Mouse (Mus musculus) frontal cortex, postnatal 36 days (tissue): Measurements from ENCODE around the gene Ifitm10.
"Not testable (repeated sequence)": the region's sequence is repeated elsewhere in the genome, so short reads cannot be mapped to it uniquely, and the experiment has no call there.

Source experiments
- DNase-seq, 2 experiments: peaks; one replicate each; pipeline ENCODE4 v3.0.0; 2022; ENCODE audit warnings: low spot score in 2 of 2

The Ifitm10 gene

GRCm38 (mm10) chr7:142373641-142374412 lies at the start of gene Ifitm10:
Gene Ifitm10, minus strand, starts transcription at chr7:142373753.
- no peak for DNase-seq

GRCm38 (mm10) chr7:142421826-142422225 lies 48.3 kb upstream of the Ifitm10 start:
- no peak for DNase-seq

GRCm38 (mm10) chr7:142419887-142420286 lies 46.3 kb upstream of the Ifitm10 start:
- no peak for DNase-seq

GRCm38 (mm10) chr7:142418679-142419078 lies 45.1 kb upstream of the Ifitm10 start:
- no peak for DNase-seq

DNA sequence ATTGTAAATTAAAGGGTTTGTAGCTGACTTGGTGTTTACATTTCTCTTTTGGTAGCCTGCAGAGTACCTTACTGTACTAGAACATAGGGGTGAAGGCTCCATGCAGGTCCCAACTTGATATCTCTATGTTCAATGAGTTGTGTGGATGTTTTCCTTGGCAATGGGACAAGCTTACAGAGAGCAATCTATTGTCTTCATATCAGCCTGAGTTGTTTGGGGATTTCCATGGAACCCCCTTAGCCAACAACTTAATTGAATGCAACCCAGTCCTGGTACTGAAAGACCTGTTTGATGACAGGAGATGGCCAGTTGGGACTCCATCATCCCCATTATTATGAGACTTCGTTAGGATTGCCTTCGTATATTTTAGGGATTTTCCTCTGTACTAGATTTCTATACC lies 44.5 kb upstream of the Ifitm10 start:
- no peak for DNase-seq

- no peak for DNase-seq
Measured at GRCm38 (mm10) chr7:142416225-142416624, 42.7 kb upstream of the Ifitm10 start.

DNA sequence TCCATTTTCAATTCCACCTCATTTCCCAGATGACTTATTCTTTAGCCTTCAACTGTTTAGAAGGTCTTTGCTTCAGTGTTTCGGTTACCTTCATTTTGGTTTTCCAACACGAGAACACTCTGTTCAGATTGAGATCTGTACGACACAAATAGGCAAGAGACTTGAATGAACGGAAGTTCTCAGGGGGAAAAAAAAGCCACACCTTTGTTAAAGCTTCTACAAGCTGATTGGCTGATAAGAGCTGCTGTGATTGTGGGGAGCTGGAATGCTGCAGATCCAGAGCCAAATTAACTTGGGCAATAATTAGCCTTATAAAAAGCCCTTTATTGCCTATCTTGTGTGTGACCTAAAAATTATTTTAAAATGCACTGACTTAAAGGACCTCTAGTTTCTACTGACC lies 41.8 kb upstream of the Ifitm10 start:
- no peak for DNase-seq

DNA sequence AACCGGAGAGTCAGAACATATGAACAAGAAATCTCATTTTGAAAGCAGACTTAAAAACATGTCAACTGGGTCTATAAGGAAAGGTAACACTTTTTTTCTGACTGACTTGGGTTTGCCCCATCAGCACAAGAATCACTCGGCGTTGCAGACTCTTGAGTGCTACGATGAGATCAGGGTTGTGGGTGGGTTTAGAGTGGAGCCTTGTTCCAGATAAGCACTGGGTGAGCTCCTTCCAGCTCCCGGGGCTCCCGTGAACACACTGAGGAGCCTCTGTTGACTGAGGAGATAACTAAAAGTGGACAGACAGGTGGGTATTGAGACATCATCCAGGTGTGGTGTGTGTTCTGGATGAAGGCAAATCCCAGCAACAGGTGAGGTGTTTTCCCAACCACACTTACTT lies 39.7 kb upstream of the Ifitm10 start:
- DNase-seq: no peak

GRCm38 (mm10) chr7:142409603-142410002 lies 36.0 kb upstream of the Ifitm10 start:
- no peak for DNase-seq

DNA sequence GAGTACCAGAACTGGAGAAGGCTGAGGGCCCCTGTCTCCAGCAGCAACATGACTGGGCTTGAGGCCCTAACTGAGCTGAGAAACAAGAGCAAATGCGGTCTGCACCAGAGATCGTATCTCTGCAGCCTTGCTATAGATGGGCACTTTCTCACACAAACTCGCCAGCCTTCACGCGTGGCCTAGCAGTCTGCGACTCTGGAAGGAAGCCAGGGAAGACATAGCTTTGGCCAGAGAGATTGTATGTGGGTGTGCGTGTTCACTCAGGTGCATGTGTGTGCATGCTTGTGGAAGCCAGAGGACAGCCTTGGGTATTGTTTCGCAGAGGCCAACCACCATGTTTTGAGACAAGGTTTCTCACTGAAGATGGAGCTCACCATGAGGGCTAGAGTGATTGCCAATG lies 35.1 kb upstream of the Ifitm10 start:
- no peak for DNase-seq

GRCm38 (mm10) chr7:142407935-142408334 lies 34.4 kb upstream of the Ifitm10 start:
- DNase-seq: no peak

DNA sequence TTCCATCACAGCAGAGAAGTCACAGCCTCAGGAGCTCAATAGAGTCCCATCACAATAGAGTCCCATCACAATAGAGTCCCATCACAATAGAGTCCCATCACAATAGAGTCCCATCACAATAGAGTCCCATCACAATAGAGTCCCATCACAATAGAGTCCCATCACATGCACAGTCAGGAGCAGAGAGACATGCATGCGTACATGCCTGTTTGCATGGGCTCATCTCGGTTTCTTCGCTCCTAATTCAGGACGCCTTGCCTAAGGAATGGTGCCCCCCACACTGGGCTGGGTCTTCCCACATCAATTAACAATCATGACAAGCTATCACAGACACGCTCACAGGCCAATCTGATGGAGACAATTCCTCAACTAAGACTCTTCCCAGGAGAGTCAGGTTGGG lies 31.6 kb upstream of the Ifitm10 start:
- DNase-seq: not testable (repeated sequence)

DNA sequence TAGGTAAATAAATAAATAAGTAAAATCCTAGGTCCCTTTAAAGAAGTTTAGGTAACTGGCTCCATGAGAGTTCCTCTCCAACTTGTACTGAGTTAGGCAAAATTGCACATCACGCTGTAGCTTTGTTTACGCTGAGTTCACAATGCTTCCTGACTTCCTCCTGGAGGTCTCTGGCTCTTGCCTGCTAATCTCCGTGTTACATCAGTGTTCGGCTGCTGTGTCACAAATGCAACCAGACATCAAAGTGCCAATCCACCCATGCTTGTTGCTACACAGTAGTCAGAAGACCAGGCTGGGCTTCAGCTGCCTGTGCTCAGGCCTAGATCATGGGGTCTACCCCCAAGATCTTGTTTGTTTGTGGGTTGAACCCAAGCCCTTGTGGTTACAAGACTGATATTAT lies 30.0 kb upstream of the Ifitm10 start:
- no peak for DNase-seq

- no peak for DNase-seq
Measured at GRCm38 (mm10) chr7:142400750-142401142, 27.2 kb upstream of the Ifitm10 start.

DNA sequence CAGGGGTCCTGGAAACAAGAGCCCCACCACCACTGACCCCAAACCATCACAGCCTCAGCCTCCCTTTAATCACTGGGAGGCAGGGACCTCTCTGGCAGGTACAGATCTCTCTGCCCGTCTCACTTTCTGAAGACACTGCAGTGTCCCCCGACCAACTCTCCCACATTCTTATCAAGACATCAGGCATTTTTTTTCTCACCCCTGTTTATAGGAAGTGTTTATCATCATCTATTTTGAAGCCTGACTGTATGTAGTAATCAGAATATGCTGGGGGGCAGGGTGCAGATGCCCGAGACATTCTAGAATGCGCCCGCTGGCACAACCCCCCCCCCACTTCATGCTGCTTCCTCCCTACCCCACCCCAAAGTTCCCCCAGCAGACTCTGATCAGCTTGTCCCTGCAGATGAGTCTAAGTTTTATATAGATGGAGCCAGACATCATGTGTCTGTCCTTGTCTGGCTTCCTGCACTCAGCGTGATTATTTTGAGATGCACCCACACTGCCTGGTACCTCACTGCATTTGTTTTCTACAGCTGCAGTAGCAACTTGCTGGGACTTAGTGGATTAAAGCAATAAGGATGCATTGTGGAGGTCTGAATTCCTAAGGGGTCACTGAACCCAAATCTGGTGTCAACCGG lies 26.7 kb upstream of the Ifitm10 start:
- DNase-seq: peak in 1 of 2 experiments; percentile 51

DNA sequence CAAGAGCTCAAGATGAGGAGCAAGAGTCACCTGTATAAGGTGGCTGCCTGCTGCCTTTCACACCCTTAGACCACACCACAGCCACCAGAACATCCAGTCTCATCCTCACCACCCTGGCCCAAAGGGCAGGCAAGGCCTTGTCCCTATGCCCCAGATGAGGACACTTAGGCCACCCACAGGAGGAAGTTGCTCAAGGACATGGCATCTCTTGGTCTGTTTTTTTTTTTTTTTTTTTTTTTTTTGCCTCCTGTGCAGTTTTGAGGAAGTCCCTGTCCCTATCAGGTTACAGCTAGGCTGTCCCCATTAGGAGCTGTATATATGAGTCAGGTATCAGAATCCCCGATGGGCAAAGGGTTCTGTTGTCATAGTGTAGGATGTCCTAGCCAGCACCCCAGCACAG lies 25.7 kb upstream of the Ifitm10 start:
- no peak for DNase-seq

- DNase-seq: no peak
Measured at GRCm38 (mm10) chr7:142398052-142398451, 24.5 kb upstream of the Ifitm10 start.

GRCm38 (mm10) chr7:142396611-142397010 lies 23.1 kb upstream of the Ifitm10 start:
- no peak for DNase-seq

DNA sequence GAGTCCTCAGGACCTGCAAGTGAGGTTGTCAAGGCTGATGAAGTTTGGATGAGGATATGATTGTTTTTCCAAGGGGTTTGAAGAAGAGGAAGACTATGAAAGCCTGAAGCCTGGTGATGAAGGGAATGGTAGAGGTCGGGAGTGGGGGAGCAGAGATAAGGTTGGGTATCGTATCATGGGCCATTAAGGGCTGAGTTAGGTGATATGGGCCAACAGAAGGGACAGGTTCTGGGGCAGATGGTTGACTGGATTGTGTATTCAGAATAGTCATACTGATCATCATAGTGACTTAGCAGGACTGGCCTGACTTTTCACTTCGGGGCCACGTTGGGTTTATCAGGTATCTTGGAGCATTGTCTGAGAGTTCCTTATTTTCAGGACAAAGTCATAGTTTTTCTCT lies 21.9 kb upstream of the Ifitm10 start:
- DNase-seq: no peak

- DNase-seq: no peak
Measured at GRCm38 (mm10) chr7:142394261-142395190, 21.0 kb upstream of the Ifitm10 start.

GRCm38 (mm10) chr7:142393191-142393590 lies 19.6 kb upstream of the Ifitm10 start:
- DNase-seq: no peak

DNA sequence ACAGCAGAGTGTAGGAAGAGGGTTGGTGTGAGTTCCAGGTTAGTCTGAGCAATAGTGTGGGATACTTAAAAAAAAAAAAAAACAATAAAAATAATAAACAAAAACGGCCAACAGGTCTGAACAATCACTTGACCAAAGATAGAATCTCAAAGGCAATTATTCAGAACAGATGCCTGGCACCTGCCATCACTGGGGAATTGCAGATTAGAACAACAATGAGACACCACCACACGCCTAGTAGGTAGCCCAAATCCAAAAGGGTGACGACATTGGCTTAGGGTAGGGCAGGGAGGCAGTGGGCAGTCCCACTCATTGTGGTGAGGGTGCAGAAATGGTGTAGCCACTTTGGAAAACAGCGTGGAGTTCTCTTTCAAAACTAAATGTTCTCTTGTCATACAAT lies 18.1 kb upstream of the Ifitm10 start:
- no peak for DNase-seq
